Mouse (Mus musculus): ENCODE results near the gene Cd300lf.

DNA sequence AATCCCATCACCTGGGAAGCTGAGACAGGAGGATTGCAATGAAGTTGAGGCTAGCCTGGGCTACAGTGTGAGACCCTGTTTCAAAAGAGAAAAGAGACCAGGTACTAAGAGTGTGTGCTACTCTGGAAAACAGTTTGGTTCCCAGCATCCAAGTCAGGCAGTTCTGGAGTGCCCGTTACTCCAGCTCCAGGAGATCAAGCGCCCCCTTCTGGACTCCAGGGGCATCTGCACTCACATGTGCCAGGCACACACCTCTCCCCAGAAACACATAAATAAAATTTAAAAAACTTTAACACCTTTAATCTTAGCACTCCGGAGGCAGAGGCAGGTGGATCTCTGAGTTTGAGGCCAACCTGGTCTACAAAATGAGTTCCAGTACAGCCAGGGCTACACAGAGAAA lies 52.4 kb downstream of the Cd300lf start:
- TF ChIP-seq CTCF (IDR thresholded peaks at IDR 0.05; ENCODE audit: borderline replicate concordance, insufficient read depth, low read length) (no peak), POLR2A (IDR thresholded peaks at IDR 0.05; ENCODE audit: low read depth, low read length) (no peak)
